Mouse (Mus musculus) liver (tissue): ENCODE measurements around the gene Csad.
"Not testable (repeated sequence)": the region's sequence is repeated elsewhere in the genome, so short reads cannot be mapped to it uniquely, and the experiment has no call there.

Source experiments
- DNase-seq: peaks from one replicate; pipeline ENCODE4 v3.0.0-alpha.2; 2020; ENCODE audit warnings: mixed read lengths

Csad gene

GRCm38 (mm10) chr15:102156836-102157235 lies 47.7 kb downstream of the Csad start:
- no peak for DNase-seq

DNA sequence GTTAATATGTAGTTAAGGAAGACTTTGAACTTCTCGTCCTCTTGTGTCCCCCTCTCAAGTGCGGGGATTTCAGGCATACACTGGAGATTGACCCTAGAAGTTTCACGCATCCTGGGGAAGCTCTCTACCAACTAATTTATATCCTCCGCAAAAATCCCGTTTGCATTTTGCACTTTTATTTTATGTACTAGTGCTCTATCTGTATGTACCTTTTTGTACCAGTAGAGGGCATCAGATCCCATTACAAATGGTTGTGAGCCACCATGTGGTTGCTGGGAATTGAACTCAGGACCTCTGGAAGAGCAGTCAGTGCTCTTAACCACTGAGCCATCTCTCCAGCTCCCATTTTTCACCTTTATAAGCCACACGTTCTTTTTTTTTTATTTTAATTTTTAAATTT lies 49.5 kb downstream of the Csad start:
- DNase-seq = not testable (repeated sequence)

GRCm38 (mm10) chr15:102152646-102153045 lies 51.9 kb downstream of the Csad start:
- DNase-seq = no peak

DNA sequence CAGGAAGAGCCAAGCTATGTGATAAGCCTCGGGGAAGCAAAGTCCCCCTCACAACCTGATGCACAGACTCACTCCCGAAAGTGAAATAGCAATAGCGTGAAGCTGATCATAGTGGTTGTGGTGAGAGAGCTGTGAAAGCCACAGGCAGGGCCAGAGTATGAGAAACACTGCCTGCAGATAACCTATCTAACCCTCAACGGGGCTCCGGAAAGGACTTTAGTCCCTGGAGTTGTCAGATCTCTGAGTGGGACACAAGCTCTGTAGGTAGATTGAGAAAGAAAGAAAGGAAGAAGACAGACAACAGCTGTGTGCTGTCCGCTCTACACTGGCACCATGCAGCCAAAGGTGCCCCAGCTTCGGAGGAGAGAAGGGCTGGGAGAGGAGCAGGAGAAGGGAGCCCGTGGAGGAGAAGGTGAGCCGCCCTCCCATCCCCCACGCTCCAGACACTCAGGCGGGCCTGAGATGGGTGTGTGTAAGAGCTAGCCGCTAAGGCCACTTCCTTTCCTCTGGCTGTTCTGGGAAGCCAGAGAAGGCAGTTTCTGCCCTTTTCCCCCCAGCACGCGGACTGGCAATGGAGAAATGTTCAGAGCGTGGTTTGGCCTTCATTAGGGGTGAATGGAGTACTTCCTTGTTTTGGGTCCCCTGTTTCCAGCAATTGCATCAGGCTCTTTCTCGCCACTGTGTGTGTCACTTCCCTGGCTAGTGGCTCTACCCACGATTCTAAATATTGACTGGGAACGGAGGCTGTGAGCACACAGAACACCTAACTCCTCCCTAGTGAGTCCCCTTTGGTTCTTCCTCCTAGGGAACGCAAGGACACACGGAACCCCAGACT lies 54.0 kb downstream of the Csad start, which contains the start of gene Soat2:
TSS of gene Soat2 (plus strand) at position 226 of the 835 bp plus-strand sequence.
- peak; percentile 78 for DNase-seq

GRCm38 (mm10) chr15:102149561-102149960 lies 55.0 kb downstream of the Csad start:
- no peak for DNase-seq

- no peak for DNase-seq
These were observed 56.7 kb downstream of the Csad start for GRCm38 (mm10) chr15:102147674-102148402.

- DNase-seq = peak; percentile 46
These were observed 57.6 kb downstream of the Csad start for GRCm38 (mm10) chr15:102146882-102147281.

DNA sequence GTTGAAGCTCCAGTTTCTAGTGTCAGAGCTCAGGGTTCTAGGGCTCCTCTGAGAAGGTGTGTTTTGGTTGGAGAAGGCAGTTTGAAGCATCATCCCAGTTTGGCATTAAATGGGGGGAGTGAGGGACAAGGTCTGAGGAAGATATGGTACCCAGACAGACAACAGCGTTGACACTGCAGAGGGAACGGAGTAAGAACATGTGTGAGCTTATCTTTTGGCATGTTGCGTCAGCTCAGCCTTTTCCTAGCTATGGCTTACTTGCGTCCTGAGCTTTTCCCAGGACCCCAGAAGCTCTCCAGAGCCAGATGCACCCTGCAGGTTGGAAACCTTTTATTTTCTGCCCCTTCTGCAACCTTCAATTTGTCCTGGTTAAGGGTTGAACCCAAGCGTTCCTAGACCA lies 58.4 kb downstream of the Csad start:
- DNase-seq = no peak

GRCm38 (mm10) chr15:102145330-102145729 lies 59.2 kb downstream of the Csad start:
- DNase-seq = no peak

DNA sequence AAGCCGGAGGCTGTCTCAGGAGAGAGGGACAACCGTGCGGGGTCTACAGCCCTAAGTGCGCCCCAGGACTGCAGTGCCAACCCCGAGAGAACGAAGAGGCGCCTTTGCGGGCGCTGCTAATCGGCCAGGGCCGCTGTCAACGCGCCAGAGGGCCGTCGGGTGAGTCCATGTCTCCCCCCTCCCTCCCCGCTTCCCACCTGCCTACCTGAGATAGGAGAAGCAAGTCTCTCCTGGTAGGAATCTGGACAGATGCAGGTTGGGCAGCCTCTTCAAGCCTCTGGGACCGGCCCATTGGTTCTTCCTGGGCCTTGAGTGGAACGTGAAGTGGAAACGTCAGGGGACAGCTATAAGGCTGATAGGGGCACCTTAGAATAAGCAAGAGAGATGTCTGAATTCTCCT lies 59.8 kb downstream of the Csad start:
- DNase-seq = no peak

GRCm38 (mm10) chr15:102144274-102144711 lies 60.2 kb downstream of the Csad start, which contains the start of gene Igfbp6:
TSS of gene Igfbp6 (plus strand) at chr15:102144362.
- no peak for DNase-seq

DNA sequence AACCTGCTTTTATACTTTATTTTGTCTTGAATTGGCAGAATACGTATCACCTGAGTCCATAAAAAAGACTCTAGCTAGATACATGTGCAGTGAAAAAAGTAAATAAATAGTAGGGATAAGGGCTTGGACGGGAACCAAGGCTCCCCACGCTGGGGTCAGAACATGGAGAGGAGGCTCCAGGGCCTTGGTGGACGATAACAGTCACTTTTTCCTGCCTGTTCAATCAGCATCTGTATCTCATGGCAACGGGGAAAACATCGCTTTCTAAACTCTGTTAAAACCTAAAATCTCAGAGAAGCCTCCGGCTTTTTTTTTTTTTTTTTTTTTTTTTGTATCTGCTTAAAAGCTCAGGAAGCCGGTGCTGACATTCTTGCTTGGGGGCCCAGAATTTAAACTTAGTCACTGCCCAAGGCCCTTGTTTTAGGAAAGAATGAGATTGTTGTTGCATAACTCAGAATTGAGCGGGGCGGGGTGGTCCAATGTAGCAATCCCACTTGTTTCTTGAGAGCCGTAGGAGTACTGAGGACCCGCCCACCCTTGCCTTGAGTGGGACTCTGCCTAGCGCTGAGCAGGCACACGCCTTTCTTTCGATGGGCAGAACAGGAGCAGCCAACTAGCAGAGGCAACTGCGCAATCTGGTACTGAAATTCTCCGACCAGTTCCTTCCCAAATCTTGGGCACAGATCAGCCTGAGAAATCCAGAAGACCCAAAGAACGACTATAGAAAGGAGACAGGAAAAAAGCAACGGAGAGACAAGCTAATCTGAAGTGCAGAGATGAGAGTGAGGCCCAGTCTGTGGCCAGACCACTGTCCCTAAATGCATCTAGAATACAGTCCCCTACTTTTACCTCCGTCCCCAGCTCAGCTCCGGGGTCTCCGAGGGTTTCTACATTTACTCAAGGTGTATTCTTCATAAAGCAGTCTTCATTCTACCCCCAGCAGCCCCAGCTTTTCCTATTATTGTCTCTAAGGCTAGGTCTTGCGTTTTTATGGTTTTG lies 61.3 kb downstream of the Csad start:
- DNase-seq = no peak

DNA sequence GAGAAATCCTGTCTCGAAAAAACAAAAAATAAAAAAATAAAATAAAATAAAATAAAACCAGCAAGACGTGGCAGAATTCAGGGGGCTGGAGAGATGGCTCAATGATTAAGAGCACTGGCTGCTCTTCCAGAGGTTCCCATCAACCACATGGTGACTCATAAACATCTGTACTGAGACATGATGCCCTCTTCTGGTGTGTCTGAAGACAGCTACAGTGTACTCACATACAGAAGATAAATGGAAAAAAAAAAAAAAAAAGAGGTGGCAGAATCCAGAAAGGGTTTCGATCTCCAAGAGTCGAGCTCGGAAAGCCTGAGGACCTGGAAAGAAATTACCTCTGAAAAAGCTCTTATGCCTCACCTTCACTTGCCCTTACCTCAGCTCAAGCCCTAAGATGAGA lies 63.4 kb downstream of the Csad start:
- no peak for DNase-seq

DNA sequence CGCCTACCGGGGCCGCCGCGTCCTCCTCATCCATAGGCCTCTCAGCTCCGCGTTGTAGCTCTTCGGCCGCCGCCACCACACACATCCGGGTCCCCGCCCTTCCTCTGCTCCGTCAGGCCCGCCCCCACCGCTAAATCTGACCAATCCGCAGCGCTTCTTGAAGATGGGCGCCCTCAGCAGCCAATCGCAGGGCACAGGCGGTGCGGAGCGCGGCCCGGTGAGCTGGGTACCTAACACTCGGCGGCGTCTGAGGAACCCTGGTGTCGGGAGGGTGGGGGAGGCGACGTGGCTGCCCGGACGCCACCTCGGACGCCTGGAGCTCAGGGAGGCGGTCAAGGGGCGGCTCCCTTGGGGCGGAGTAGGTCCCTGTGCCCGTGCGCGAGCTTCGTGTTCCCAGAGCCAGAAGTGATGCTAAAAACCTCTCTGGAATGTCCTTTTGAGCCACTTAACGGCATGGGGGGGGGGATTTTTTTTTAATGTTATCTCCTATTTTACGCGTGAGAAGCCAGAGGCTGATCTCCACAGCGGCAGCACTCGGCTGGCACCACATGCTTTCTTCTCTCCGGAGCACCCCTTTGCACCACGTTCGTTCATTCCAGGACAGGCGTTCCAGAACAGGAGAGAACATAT lies 68.3 kb downstream of the Csad start, which contains the start of gene Spryd3:
TSS of gene Spryd3 (minus strand) at position 106 of the 630 bp plus-strand sequence.
- DNase-seq = peak; percentile 98

DNA sequence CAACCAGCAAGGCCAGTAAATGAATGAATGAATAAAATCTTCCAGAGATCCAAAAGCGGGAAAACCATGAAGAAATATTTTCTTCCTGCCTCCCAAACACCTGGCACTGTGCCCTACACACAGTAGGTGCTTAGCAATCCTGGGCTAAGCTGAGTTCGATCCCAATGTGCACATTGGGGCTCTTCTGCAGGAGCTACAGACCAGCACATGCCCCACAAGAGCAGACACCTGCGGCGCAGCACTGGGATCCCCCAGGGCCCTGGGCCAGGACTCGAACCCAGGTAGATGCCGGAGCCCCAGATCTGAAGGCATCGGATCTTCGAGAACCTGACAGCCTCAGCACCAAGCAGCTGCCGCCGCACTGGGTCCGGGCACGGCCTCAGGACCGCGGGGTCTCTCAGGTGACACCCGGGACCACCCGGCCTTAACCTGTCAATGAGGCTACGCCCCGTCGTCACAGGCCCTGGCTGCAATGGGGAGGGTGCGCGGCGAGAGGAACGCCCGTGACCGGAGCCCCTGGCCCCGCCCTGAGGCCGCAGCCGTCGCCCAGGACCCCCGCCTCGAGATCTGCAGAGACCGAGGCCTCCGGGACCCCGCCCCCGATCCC lies 68.9 kb downstream of the Csad start:
- no peak for DNase-seq

DNA sequence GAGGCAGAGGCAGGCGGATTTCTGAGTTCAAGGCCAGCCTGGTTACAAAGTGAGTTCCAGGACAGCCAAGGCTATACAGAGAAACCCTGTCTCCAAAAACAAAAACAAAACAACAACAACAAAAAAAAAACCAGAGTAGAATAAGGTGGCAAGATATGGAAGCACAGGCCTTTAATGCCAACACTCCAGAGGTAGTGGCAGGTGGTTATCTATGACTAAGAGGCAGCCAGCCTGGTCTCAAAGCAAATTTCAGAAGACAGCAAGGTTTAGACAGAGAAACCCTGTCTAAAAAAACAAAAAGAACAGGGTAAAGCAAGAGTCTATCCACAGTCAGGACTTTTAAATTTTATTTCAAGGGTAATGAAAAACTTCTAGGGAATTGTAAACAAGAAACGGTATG lies 69.8 kb downstream of the Csad start:
- no peak for DNase-seq

- DNase-seq = no peak
These were observed 71.2 kb downstream of the Csad start for GRCm38 (mm10) chr15:102133314-102133713.
